ENCODE assay signal across 18 mouse cellular contexts in the genomic region with DNA sequence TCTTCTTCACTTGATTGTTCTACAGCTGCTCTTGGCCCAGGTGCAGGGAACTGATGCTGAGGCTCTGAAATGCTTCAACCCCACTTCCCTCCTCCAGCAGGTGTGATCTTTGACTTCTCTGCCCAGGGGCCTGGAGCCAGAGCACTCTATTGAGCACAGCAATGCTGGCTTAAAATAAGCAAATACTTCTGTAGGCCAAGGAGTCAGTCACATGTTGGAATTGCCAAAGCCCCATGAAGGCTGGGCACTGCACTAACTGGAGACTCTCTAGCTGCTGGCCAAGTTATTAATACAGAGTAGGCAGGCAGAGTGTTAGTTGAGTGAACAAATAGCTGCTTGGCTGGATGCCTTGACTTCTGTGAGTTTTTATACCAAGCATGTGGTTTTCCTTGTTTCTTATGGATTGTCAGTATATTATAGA. TPM values are rescaled to one million over a fixed set of nuclear protein-coding genes. Genes with fewer than 3 reads are reported as not detected.
DNase-seq lines count a peak whose midpoint lies in the region; ATAC-seq and TF ChIP-seq lines count a peak whose summit lies in the region.
"Had no signal": no experiment of that assay in that cellular context is flagged by ENCODE, and none has a peak within 500 bp of the region (broad histone marks: within the 10 kb centered on the region; RNA-seq: fewer than 3 reads in every experiment).

No protein-coding gene starts in this region.

- H3K4me2 ChIP-seq in heart, embryonic 15.5 days: no peak overlapping the region
- H3K4me2 ChIP-seq: embryonic facial prominence, embryonic 12.5 days; neural tube, embryonic 15.5 days had no signal

- H3K27ac ChIP-seq in layer of hippocampus, adult 2 months: peak overlapping the region; percentile 12; the same call in 1 of the 2 replicates
- H3K27ac ChIP-seq in heart, embryonic 15.5 days: peak overlapping the region; percentile 66
- H3K27ac ChIP-seq in hindbrain, embryonic 10.5 days: no peak overlapping the region
- H3K27ac ChIP-seq: embryonic facial prominence, embryonic 12.5 days; kidney, postnatal 0 days; macrophage; neural tube, embryonic 15.5 days had no signal

- H3K36me3 ChIP-seq in heart, embryonic 15.5 days: no peaks in the 10 kb centered on the region
- peaks cover 53% of the 10 kb centered on the region for H3K36me3 ChIP-seq in hindbrain, embryonic 10.5 days

- no peaks in the 10 kb centered on the region for H3K9me3 ChIP-seq in heart, embryonic 15.5 days (replicated peaks)
- no peaks in the 10 kb centered on the region for H3K9me3 ChIP-seq in hindbrain, embryonic 10.5 days
- H3K9me3 ChIP-seq: embryonic facial prominence, embryonic 12.5 days; neural tube, embryonic 15.5 days had no signal

- DNase-seq in adrenal gland, postnatal 10 days: peak; percentile 45
- DNase-seq in adrenal gland, postnatal 25 days: no peak
- no peak for DNase-seq in layer of hippocampus, adult 2 months (ENCODE audit: low spot score in 2 of 2)
- DNase-seq in layer of hippocampus, postnatal 25 days (ENCODE audit: extremely low spot score in 1 of 2, low spot score in 1 of 2): no peak
- peak; percentile 74 for DNase-seq in lung, postnatal 25 days (ENCODE audit: low spot score)
- no peak for DNase-seq in cerebellum, postnatal 10 days
- DNase-seq in hindbrain, embryonic 10.5 days (ENCODE audit: low spot score): no peak
- DNase-seq: cerebellum, postnatal 14 days; forebrain, postnatal 0 days; right cerebral cortex, adult 18-20 months had no signal

- TF ChIP-seq CTCF in layer of hippocampus, adult 2 months (conservative IDR thresholded peaks at IDR 0.05): no peak

- no peak for ATAC-seq in heart, embryonic 15.5 days (replicated peaks; ENCODE audit: insufficient number of reproducible peaks, insufficient read depth, low FRiP score, low read depth)
- ATAC-seq: forebrain, postnatal 0 days; inflammation-experienced regulatory T-cells, adult 6 months; midbrain, embryonic 16.5 days had no signal

- H3K9ac ChIP-seq in heart, embryonic 15.5 days: no peak overlapping the region
- H3K9ac ChIP-seq: embryonic facial prominence, embryonic 12.5 days; forebrain, postnatal 0 days; neural tube, embryonic 15.5 days had no signal

- no peak overlapping the region for H3K4me3 ChIP-seq in layer of hippocampus, adult 2 months
- no peak overlapping the region for H3K4me3 ChIP-seq in heart, embryonic 15.5 days
- H3K4me3 ChIP-seq in hindbrain, embryonic 10.5 days: no peak overlapping the region
- H3K4me3 ChIP-seq: embryonic facial prominence, embryonic 12.5 days; neural tube, embryonic 15.5 days had no signal

- H3K27me3 ChIP-seq in heart, embryonic 15.5 days: no peaks in the 10 kb centered on the region
- H3K27me3 ChIP-seq in hindbrain, embryonic 10.5 days (ENCODE audit: insufficient read depth, poor library complexity, severe bottlenecking): no peaks in the 10 kb centered on the region
- H3K27me3 ChIP-seq: embryonic facial prominence, embryonic 12.5 days; neural tube, embryonic 15.5 days had no signal

- H3K4me1 ChIP-seq in heart, embryonic 15.5 days (replicated peaks): peaks cover 36% of the 10 kb centered on the region
- peaks cover 8% of the 10 kb centered on the region for H3K4me1 ChIP-seq in hindbrain, embryonic 10.5 days (replicated peaks)
- H3K4me1 ChIP-seq: embryonic facial prominence, embryonic 12.5 days had no signal

RNA-seq across cellular contexts. Expression of a gene that starts 27.0 kb away (rescaled TPM):
- 10 to 100 TPM; 46.1 to 48.8 TPM for total RNA-seq in adrenal gland, postnatal 10 days (2021)
- 27.7 and 28.6 TPM in 2 replicates for total RNA-seq in adrenal gland, postnatal 25 days (2021)
- 100 to 1,000 TPM; 360 to 361 TPM for total RNA-seq in layer of hippocampus, adult 2 months (2021)
- total RNA-seq in layer of hippocampus, postnatal 25 days (2021): 100 to 1,000 TPM; 349 to 354 TPM
- 10.2 and 13.9 TPM in 2 replicates for polyA plus RNA-seq in heart, embryonic 15.5 days (2015; fragmentation: Nextera tagmentation; extraction: Ambion mirVana)
- polyA plus RNA-seq in hindbrain, embryonic 10.5 days (2016; fragmentation: Nextera tagmentation; extraction: Ambion mirVana): 15.9 and 19.7 TPM in 2 replicates
- polyA plus RNA-seq: inflammation-experienced regulatory T-cells, adult 6 months had no signal

RNA-seq across cellular contexts. Expression of a gene that starts 53.8 kb away (rescaled TPM):
- not detected for total RNA-seq in adrenal gland, postnatal 10 days (2021)
- not detected in 2 replicates for total RNA-seq in adrenal gland, postnatal 25 days (2021)
- total RNA-seq in layer of hippocampus, adult 2 months (2021): 1 to 10 TPM in 1 of 2 experiments, under 1 TPM in 1; 0.83 to 1.5 TPM
- 1 to 10 TPM in 1 of 2 experiments, under 1 TPM in 1; 0.49 to 1.1 TPM for total RNA-seq in layer of hippocampus, postnatal 25 days (2021)
- 41.5 and 48.0 TPM in 2 replicates for polyA plus RNA-seq in heart, embryonic 15.5 days (2015; fragmentation: Nextera tagmentation; extraction: Ambion mirVana)
- not detected in 2 replicates for polyA plus RNA-seq in hindbrain, embryonic 10.5 days (2016; fragmentation: Nextera tagmentation; extraction: Ambion mirVana)
- total RNA-seq: ES-E14; forebrain, postnatal 0 days had no signal
- polyA plus RNA-seq: forebrain, postnatal 0 days; inflammation-experienced regulatory T-cells, adult 6 months; kidney, postnatal 0 days; macrophage; midbrain, embryonic 16.5 days had no signal

RNA-seq across cellular contexts. Expression of a gene that starts 54.2 kb away (rescaled TPM):
- 10 to 100 TPM; 90.7 to 94.6 TPM for total RNA-seq in adrenal gland, postnatal 10 days (2021)
- total RNA-seq in adrenal gland, postnatal 25 days (2021): 74.3 and 95.5 TPM in 2 replicates
- total RNA-seq in layer of hippocampus, adult 2 months (2021): 10 to 100 TPM; 68.2 to 76.8 TPM
- 10 to 100 TPM; 67.7 to 79.0 TPM for total RNA-seq in layer of hippocampus, postnatal 25 days (2021)
- polyA plus RNA-seq in heart, embryonic 15.5 days (2015; fragmentation: Nextera tagmentation; extraction: Ambion mirVana): 174 and 197 TPM in 2 replicates
- 296 and 335 TPM in 2 replicates for polyA plus RNA-seq in hindbrain, embryonic 10.5 days (2016; fragmentation: Nextera tagmentation; extraction: Ambion mirVana)

Comparison
In these comparisons a context has a peak if more than half of its experiments do, and no peak if none do; other contexts are left out.
1. DNase-seq: peak in adrenal gland, postnatal 10 days (single experiment) and lung, postnatal 25 days (single experiment); none in adrenal gland, postnatal 25 days (single experiment), layer of hippocampus, adult 2 months (0 of 2), layer of hippocampus, postnatal 25 days (0 of 2), cerebellum, postnatal 10 days (0 of 2) and hindbrain, embryonic 10.5 days (single experiment).
2. RNA of a gene that starts 27.0 kb away (total RNA-seq): 360 to 361 TPM in layer of hippocampus, adult 2 months and 349 to 354 TPM in layer of hippocampus, postnatal 25 days; 46.1 to 48.8 TPM in adrenal gland, postnatal 10 days and 27.7 to 28.6 TPM in adrenal gland, postnatal 25 days; every median in the first group is over 4 times any median in the second.